Mouse (Mus musculus) ES-E14 (cell line): Measurements from ENCODE around the gene Parg.

ENCODE experiments used
- CHD2 ChIP-seq: IDR thresholded peaks from 2 replicates; pipeline ENCODE4 v1.6.1; 2014; ENCODE audit warnings: mild to moderate bottlenecking, low read depth, low read length, inconsistent platforms
- MAFK ChIP-seq: IDR thresholded peaks from 2 replicates; pipeline ENCODE4 v1.6.1; 2014; ENCODE audit warnings: mild to moderate bottlenecking, low read depth, low read length, inconsistent platforms; ENCODE audit not compliant: insufficient read depth

DNA sequence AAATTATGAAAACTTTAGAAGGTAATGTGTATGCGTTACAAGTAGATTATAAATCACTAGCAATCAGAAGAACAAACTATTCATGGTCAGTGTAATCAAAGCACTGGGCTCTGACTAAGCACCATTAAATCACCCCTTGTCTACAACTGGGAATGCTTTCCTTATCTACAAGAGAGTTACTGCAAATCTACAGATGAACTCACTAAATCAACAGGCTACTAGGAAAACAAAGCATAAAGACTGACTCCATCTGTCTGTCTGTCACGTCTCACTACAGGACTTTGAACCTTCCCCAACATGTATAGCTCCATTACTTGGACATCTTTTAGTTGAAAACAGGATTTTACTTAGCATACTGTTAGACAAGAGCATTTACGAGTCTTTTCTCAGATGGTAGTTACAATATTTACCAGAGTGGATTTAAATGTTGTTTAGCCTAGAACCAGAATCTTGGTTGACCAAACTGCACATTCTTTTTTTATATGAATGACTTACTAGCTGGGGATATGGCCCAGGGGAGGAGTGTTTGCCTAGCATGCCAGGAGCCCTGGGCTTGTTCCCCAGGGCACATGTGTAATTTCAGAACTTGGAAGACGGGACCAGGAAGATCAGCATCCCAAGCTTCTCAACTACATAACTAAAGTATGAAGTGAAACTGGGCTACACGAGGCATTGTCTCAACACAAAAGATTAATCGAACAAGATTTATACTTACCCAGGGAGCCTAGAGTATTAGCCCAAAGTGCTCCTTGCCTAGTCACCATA, 10.9 kb upstream of the Parg start:
- TF ChIP-seq CHD2, result no peak
- no peak for TF ChIP-seq MAFK
